Mouse (Mus musculus) right cerebral cortex, postnatal 36 days (tissue): ENCODE data around the gene Gm14496.
"Not testable (repeated sequence)": the region's sequence is repeated elsewhere in the genome, so short reads cannot be mapped to it uniquely, and the experiment has no call there.

Experiments
- DNase-seq, 2 experiments: peaks; one replicate each; pipeline ENCODE4 v3.0.0; 2022; ENCODE audit warnings: low spot score in 2 of 2, mixed read lengths in 1 of 2

The Gm14496 gene

DNA sequence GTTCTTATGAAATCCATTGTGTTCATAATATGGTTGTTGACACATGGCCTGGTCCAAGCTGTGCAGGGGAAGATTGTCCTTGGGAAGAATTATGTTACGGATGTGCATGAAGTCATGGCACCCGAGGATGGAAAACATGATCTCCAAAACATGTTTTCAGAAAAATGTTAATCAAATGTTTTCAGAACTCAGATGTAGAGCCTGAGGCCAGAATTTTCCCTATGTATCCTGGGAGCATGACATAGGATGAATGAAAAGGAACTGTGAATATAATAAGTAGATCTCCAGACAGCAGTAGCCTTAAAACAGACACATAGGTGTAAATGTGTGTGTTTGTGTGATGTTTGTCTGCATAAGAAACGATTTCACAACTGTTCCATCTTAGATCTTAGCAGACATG is at the start of gene Gm14496:
Gene Gm14496, plus strand, starts transcription at position 301 of the 400 bp plus-strand sequence.
- no peak for DNase-seq

DNA sequence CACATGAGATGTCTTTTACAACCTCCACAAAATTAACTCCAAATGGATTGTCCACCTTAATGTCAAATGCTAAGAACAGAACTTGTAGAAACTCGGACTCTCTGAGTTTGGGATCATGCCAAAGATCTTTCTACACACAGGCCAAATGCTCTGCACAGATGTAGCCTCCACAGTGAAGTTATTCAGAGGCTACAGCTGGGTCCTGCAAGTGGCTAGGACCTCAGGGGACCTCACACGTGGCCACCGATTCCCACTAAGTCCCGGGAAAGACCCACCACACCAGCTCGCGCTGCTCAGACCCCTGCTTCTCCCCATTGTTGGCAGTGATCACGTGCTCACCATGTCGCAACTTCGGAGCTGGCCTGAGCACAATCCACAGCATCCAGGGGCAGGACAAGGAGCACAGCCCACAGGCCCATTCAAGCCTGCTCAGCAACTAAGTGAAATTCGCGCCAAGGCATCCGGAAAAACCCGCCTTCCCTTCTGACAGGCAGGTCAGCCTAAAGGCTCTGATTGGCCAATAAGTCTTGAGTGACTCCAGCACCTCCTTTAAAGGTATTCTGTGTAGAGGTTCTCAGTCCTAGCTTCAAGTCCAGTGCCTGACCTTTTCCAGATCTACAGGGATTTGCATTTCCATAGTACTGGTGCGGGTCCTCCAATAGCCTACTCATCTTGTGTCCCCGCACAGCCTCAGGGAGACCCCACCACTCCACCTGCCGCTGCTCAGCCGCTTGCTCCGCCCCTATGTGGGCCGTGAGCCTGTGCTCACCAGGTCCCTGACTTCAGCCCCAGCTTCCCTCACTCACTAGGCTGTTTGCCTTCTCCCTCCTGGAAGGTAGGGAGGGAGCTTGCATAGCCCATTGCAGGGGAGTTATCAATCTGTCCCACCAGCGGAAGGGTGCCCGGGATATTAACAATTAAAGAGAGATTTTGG is 37.9 kb upstream of the Gm14496 start:
- DNase-seq = not testable (repeated sequence)

DNA sequence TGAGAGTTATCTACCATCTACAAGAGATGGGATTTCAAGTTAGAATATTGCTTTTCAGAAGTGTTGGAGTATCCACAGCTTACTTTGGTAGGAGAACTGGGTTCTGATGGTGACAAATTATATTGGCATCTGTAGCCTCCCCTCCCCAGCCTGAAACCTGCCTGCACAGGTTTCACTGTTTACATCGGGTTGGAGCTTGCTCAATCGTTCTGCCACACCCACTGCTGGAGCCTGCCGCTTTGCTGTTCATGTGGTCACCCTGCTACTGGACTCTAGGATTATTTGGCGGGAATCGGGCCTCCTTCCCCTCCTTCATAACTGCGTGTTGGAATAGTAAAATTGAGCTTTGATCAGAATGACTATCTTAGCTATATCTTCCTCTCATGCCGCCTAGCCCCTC is 22.5 kb upstream of the Gm14496 start:
- DNase-seq = no peak

DNA sequence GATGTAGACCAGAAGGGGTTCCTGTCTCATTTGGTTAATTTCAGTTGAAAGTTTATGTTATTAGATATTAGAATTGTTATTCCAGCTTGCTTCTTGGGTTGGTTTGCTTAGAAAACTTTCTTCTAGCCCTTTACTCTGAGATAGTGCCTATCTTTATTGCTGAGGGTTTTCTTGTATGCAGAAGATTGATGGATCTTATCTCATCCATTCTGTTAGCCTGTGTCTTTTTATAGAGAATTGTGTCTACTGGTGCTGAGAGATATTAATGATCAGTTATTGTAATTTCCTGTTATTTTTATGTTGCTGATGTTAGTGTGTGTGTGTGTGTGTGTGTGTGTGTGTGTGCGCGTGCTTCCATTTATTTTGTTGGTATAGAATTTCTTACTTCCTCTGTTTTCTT is 21.7 kb upstream of the Gm14496 start:
- no peak for DNase-seq

DNA sequence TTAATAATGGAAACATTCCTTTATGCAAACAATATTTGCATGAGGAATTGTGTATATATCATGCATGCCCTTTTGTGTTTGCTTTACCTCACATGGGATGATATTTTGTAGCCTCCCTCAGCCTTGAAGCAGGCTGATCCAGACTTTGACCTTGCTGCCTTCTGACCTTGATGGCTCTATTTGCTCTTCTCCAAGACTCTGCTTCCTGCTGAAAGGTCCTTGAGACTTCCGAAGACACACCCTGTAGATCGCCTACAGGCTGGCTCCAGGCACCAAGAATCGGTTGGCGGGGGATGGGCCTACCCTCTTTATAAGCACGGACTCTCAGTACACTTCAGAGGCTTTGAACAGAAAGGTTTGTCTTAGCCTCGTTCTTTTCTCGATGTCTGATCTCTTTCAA is 9.0 kb upstream of the Gm14496 start:
- DNase-seq = not testable (repeated sequence)
